8 mouse cellular contexts compared by ENCODE assay signal in the genomic region with DNA sequence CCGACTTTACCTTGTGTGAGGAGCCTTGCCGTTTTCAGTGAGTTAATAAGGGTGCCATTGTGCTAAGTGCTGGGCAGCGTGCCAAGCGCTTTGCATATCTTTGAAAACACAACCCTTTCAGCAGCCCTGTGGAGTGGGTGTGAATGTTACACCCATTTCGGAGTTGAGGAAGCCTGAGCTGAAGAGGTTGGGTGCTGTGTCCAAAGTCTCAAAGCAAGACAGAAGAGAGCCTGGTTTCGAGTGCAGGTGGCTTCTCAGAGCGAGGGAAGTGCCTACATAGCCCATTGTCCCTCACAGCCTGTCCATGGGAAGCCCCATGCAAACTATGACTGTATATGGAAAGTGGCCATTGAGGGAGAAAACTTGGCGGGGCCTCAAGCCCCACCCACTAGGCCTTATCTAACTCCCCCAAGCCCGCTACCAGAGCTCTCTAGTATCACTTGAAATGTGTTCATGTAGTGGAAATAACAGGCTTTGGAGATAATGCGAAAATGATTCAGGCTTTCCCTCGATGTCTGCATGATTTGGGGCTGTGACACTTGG.
DNase-seq lines count a peak whose midpoint lies in the region; ATAC-seq lines count a peak whose summit lies in the region.

No protein-coding gene starts in this region.

- peaks cover 24% of the 10 kb centered on the region for H3K4me1 ChIP-seq in intestine, embryonic 15.5 days (replicated peaks)
- H3K4me1 ChIP-seq in lung, embryonic 15.5 days = peaks cover 19% of the 10 kb centered on the region

- peak; percentile 89 for ATAC-seq in intestine, embryonic 15.5 days
- peak; percentile 79 for ATAC-seq in lung, embryonic 15.5 days (ENCODE audit: borderline replicate concordance, extremely low read depth, low FRiP score, low TSS enrichment)

- no peaks in the 10 kb centered on the region for H3K36me3 ChIP-seq in intestine, embryonic 15.5 days
- H3K36me3 ChIP-seq in lung, embryonic 15.5 days = no peaks in the 10 kb centered on the region

- no peak overlapping the region for H3K9ac ChIP-seq in intestine, embryonic 15.5 days
- H3K9ac ChIP-seq in lung, embryonic 15.5 days = no peak overlapping the region

- no peaks in the 10 kb centered on the region for H3K27me3 ChIP-seq in intestine, embryonic 15.5 days (replicated peaks)
- H3K27me3 ChIP-seq in lung, embryonic 15.5 days = no peaks in the 10 kb centered on the region

- no peak overlapping the region for H3K4me3 ChIP-seq in intestine, embryonic 15.5 days (replicated peaks)
- H3K4me3 ChIP-seq in lung, embryonic 15.5 days = peak overlapping the region; percentile 13; the same call in 1 of the 2 replicates

- H3K4me2 ChIP-seq in intestine, embryonic 15.5 days (replicated peaks) = peak overlapping the region; percentile 24
- peak overlapping the region; percentile 45 for H3K4me2 ChIP-seq in lung, embryonic 15.5 days

- H3K27ac ChIP-seq in intestine, embryonic 15.5 days = peak overlapping the region; percentile 57
- H3K27ac ChIP-seq in lung, embryonic 15.5 days = peak overlapping the region; percentile 79

- 59% methylated on average over 11 of the region's 11 CpGs for WGBS in intestine, embryonic 15.5 days
- WGBS in lung, embryonic 15.5 days = 34% methylated on average over 11 of the region's 11 CpGs

- no peaks in the 10 kb centered on the region for H3K9me3 ChIP-seq in intestine, embryonic 15.5 days
- H3K9me3 ChIP-seq in lung, embryonic 15.5 days = no peaks in the 10 kb centered on the region

- DNase-seq in CD4-positive, CD25-positive, alpha-beta regulatory T cell, adult 2 months (ENCODE audit: low read depth, low spot score) = peak; percentile 68
- peak; percentile 93 for DNase-seq in ZHBTc4 (ENCODE audit: low read depth, low spot score)
- DNase-seq in frontal cortex, postnatal 36 days (ENCODE audit: low spot score in 2 of 2) = peak; percentile 54 to 73
- peak; percentile 58 for DNase-seq in right cerebral cortex, postnatal 25 days
- DNase-seq in urinary bladder, postnatal 14 days (ENCODE audit: low spot score) = no peak
- no peak for DNase-seq in urinary bladder, postnatal 10 days (ENCODE audit: low spot score)

Comparison
In these comparisons a context has a peak if more than half of its experiments do, and no peak if none do; other contexts are left out.
1. DNase-seq: peak in CD4-positive, CD25-positive, alpha-beta regulatory T cell, adult 2 months (single experiment), ZHBTc4 (single experiment), frontal cortex, postnatal 36 days (2 of 2) and right cerebral cortex, postnatal 25 days (single experiment); none in urinary bladder, postnatal 14 days (single experiment) and urinary bladder, postnatal 10 days (single experiment).